Mouse (Mus musculus) adrenal gland, postnatal 10 days (tissue): ENCODE measurements at regions not wholly inside any gene's neighbourhood (a gene's known extent, or its start where the extent isn't known, plus 50 kb on each side); places are given as distances from the start of the nearest gene placed in this dataset.

Source experiments
- DNase-seq: peaks from one replicate; pipeline ENCODE4 v3.0.0; 2021; ENCODE audit warnings: mixed read lengths

DNA sequence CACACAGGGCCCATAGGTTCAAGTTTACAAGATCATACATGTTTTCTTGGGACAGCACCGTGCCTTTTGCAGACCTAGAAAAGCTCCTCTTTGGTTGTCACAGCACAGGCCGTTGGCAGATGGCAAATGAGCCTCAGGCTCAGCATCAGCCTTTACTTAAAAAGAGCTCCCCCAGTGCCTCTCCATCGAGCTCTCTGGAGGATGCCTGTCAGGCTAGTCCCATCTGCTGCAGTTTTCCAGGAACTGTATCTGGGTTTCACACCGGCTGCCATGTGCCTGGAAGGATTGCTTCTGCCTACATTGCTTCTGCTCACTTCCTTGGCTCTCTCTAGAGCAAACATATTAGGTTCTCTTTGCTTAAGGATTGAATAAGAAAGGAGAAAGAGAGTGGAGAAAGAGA is 695.1 kb upstream of the Kirrel3 start:
- no peak for DNase-seq

DNA sequence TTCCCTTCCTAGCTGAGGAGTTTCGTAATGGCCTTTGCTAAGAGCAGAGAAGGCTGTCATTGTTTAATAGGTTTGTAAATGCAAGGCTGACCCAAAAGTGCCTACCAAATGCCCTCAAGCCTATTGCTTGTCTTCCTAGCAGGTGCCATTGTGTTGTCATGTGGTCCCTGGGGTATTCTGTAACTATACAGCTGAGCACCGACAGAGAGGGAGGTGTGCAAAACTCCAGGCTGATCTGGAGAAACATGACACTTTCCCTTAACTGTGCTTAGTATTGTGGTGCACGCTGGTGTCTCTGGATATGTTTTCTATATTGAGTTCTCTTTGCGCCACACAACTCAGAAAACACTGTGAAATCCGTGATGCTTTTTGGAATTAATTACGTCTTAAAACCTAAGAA is 685.4 kb upstream of the Kirrel3 start:
- DNase-seq, result no peak

DNA sequence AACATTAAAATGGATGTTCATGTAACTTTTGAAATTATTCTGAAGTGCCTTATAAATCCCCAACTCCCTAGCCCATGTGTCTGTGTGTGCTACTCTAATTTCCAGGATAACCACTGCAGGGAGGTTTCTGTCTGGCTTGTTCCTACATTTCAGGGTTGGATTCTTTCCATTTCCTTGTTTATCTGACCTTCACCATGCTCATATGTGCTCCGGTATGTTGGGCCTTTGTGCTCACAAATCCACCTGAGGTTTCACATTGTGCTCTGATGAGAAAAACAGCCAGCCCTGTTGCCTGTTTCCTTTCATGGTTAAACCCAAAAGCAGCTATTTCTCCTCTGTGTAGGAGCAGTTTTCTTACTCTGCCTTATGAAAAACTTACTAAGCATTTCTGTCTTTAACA is 684.9 kb upstream of the Kirrel3 start:
- DNase-seq, result no peak

DNA sequence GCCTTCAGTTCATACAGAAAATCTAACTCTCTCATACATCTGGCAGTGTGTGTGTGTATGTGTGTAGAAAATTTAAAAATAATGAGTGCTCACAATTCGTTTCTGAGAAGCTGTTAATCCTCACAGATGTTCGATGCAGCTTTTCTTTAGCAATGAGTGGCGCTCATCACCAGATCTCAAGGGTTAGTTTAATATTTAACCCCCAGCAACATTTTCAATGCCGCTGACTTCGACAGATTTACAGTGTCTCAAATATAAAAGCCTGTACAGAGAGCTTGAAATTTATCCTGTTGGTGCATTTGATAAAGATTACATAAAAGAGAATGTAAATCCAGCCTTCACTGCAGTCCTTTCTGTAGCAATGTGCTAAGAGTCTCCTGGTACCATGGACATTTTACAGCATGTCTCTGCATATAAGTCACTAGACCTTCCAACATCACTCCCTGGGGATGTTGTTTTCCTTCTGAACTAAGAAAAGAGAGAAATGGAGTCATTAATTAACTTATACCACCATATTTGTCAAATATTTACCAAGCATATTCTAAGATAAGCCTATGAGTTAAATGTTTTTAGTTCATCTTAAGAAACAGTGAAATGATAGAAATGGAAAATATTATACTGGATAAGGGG is 670.8 kb upstream of the Kirrel3 start:
- DNase-seq, result no peak

DNA sequence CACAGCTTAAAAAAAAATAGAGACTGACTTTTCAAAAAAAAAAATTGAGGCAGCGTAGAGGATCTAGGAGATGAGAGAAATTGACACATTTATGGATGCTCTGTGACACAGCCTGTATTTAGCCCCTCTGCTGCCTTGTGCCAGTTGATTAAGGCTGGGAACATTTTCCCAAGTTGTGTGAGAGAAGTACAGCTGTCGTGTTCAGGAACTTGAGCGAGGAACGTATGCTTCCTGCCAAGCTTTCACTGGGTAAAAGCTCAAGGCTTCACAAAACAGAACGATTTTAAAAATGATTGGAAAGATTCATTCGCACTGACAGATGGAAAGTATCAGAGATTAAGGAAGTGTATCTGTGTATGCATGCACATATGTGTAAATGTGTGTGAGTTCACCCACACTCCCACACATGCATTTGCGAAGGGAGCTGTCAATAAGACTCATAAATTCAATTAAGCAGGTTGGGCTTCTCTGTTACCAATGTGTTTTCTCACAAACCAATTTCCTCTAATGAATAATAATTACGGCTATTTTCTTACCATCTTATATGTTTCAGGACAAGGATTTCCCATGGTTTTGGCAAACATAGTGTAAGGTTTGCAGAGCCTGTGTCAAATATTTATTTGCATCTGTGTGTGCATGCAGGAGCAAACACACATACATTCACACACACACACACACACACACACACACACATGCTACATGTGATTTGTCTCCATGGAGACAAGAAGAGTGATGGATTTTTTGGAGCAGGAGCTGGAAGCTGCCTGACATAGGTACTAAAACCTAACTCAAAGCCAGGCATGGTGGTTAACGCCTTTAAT is 662.9 kb upstream of the Kirrel3 start:
- no peak for DNase-seq

DNA sequence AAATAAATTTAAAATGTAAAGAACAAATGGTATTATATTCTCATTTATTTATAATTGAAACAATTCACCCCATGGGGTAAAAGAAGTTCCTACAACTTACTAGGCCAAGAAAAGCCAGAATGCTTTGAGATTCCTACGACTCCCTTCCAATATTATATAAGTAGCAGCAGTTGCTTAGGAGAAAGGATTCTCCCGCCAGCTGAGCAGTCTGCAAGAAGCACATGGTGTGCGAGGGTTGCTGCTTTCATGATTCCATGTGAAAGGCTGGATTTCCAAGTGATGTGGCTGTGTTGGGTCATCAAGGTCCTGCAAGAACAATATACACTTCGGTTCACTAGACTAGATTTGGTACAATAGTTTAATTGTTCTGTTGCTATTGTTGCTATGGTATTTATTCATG is 659.6 kb upstream of the Kirrel3 start:
- DNase-seq, result no peak

DNA sequence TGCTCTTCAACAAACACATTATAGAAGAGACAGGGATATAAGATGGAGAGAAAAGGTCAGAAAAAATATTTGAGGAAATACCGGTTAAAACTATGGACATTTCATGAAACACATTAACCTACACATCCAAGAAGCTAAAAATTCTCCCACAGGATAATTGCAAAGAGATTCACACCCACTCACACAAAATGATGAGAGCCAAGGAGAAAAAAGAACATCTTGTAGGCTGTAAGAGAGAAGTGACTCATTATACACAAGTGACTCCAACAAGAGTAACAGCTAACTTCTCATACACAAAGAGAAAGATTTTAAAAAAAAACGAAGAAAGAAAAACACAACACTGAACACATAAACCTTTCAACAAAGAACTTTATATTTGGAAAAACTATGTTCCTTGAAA is 658.3 kb upstream of the Kirrel3 start:
- DNase-seq, result no peak

DNA sequence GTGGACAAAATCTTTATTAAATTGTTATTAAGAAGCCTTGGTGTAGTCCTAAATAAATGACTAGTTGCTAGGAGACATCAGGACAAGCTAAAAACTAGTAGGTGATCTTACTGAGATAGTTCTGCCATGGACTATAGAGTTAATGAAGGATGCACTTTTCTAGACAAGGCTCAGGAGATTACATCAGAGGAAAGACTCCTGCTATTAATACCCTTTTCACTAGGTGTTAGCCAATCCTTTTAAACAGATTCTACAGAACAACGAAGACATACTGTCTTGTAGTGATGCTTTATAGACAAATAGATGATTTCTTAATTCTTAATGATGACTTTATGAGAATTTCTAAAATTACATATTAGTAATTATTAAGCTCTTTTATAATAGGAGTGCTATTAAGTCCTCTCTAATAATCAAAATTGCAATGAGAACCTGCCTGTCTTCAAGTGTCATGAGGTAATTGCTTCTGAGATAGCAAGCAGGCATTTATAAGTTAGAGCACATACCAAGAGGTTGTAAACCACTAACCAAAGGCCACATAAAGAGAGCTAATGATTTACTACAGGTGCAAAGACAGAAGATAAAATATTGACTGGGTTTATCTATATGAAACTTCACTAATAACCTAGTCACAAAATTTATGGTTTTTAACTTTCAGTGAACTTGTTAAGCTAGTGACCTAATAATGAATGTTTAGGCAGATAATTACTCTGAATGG is 647.9 kb upstream of the Kirrel3 start:
- DNase-seq, result no peak

DNA sequence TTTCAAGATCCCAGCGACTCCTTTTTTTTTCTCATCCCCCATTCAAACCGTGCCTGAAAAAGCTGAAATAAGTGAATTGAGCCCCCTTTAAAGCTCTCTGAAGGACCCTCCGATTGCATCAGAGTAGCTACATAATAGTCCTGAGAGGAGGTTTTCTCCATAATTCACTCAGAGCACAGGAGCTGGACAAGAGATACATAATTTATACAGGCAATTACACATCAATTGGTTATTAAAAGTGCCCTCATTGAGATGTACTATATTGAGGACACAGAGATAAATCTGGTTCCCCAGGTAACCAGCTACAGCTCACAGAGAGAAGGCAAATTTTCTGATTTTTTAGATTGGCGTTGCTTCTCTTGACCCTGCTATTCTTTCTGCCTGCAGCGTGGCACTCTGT is 636.1 kb upstream of the Kirrel3 start:
- DNase-seq, result no peak

DNA sequence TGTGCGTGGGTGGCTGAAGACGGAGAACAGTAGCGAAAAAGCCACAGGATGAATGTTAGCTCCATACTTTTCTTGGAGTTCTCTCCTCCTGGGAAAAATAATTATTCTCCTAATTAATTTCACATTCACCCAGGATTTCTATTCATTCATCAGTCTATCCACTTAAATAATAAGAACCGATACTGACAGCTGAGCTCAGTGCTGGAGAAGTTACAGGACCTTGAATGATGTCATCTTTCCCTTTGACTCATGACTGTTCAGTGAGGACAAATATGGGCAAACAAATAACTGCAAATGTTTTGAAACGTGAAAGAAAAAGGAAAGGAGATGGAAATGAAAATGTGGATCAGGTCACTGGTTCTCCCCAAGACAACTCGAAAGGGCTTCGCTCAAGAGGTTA is 635.7 kb upstream of the Kirrel3 start:
- DNase-seq, result no peak

DNA sequence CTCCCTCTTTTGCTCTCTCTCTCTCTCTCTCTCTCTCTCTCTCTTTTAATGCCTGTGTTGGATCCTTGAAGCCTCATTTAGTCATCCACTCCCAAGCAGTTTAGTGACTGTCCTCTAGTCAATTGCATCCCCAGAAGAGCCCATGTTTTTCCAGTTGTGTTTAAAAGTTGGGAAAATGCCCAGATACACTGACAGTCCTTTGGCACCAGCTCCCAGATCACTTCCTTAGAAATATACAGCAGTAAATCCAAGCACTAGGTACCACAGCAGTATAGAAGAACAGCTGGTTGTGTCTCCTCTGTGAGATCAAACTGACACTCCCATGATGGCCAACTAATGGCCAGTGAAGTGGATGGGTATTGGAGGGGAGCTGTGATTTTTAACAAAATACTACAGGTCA is 634.7 kb upstream of the Kirrel3 start:
- peak; percentile 12 for DNase-seq

DNA sequence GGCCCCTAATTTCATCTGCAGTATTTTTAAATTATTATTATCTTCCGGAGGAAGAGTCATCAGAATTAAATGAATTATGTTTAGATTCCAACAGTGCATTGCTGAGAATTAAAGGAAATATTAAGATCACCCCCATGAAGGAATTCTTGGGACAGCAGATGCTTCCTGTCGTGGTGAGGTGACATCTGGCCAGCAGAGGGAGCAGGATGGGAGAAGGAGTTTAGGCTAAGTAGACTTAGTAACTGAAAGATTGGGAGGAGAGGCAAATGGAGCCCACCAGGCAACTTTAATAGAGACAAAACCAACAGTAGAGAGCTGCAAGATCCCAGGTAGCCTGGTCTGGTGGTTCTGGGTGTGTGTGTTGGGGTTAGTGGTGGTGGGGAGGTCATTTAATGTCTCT is 629.5 kb upstream of the Kirrel3 start:
- peak; percentile 49 for DNase-seq

DNA sequence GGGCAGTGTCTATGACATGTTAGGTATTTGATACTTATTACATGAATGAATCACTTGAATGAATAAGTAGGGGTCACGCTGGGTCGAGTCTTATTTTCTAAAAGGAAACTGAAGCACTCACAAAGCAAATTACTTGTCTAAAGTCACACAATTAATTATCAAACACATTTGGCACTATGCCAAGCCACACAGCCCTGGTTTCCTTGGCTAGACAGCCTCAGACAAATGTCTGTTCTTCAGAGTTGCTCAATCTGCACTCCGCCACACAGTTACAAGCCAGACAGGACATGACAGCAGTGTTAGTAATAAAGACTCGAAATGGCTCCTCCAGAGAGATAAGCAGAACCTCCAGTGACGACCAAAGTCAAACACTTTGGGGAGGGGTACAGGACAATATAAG is 627.2 kb upstream of the Kirrel3 start:
- peak; percentile 34 for DNase-seq

DNA sequence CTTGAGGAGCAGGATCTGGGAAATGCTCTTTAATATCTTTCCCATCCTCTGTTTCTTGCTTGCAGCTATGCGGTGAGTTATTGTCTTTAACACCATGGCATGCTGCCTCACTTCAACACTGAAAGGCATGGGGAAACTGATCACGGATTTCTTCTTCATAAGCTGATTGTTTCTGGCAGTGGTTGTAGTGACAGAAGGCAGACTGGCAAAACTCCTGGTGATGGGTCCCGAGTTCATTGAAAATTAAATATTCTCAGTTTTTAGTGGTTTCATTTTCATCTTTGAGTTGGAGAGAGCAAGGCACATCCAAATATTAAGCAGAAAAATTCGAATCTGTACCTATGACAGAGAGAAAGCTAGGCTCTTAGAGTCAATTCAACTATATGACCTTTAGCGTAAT is 617.0 kb upstream of the Kirrel3 start:
- DNase-seq, result no peak

DNA sequence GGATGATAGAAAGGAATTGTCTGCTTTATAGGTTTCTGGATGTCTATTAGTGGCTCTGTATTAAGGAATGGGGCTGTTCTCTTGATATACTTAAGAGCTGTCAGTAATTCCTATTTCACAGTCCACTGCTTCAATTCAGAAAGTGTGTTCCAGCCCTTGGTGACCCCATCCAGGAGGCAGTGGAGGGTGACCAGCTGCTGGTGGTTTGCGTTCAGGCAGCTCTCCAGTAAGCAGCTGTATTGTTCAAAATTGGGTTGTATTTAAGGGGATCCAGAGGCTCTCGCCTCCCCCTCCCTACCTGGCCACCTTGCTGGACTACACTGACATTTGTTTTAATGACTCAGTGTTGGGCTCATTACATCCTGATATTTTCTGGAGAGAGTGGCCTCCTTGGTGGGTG is 598.4 kb upstream of the Kirrel3 start:
- DNase-seq, result no peak

DNA sequence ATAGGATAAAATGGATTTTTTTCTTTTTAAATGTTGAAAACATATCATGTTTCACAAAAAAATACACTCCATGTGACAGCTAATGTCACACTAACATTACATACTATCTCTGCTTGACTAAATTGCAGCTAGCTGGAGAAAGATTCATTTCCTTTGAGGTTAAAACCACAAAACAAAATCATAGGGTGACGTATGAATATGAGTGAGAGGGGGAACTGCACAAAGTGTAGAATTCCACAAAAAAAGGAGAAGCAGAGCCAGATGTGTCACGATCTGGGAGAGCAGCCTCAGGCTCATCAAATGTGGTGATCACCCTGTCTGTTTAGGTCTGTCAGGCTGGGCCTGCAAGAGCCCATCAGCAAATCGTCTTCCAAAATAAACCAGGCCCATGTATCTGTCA is 593.7 kb upstream of the Kirrel3 start:
- DNase-seq, result no peak

DNA sequence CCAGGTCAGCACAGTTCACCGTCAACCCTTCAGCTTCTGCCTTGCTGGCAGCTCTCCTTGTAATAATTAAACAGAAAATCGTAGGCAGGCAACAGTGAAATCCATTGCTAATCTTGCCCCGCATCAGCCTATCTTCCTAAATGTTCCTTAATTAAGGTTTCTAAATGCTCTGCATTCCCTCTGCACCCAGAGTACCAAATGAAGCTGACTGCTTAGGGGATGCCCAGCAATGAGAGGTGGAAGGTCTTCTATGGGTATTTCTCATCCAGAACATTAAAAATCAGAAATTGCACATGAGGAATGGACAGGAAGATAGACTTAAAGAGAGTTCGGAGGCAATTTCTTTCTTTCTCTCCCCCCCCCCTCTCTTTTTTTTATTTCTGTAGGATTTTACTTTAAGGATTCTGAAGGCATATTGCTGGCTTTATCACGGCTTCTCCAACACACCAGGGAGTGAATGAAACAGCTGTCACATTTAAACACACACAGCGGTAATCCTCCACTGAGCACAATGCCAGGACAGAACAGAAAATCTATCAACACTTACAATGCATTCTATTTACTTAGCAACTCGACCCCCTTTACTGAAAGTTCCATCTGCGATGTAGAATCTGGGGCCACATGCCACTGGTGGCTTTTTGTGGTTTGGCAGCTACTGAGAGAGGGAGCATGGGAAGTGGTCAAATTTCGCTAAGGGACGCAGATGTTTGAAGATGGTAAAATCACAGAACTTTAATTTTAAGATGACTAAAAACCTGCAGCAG is 584.2 kb upstream of the Kirrel3 start:
- no peak for DNase-seq

DNA sequence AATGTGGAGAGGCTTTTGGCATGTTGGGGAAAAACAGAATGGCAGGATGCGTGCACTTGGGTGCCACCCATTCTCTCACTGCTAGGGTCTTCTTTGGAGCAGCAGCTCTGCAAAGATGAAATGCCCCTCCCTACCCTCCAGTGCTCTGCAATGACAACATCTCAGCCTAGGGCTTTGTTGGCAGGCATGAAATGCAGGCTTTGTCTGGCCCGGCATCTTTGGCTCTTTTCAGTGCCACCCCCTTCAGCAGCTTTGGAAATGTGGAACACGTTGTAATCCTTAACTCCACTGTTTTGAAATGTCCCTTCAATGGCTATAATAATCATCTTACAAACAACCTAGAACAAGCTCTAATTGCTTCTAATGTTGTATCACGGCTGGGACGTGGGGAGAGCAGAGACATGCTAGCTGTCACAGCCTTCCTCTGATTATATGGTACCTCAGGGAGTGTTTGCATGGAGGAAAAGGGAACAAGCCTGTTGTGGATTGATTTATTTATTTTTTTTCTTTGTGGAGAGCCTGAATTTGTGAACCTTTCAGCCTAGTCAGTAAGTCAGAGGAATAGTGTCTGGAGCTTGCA is 581.6 kb upstream of the Kirrel3 start:
- DNase-seq, result no peak

DNA sequence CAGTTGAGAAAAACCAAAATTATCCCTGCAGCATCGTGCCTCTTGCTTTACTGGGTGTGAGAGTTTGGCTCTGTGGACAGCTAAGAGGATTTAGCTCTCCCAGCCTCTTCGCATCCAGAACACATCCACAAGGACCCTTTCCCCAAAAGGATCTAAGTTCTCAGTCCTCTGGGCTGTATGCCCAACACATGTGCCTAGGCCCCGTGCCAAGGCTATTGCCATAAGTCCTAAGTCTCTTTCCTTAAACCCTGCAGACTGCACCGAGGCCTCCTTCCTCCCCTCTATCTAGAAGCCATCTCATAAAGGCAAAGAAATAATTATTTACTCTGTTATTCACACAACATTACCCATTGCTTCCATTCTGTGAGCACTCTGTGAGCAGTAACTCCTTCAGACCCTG is 570.8 kb upstream of the Kirrel3 start:
- DNase-seq, result no peak

DNA sequence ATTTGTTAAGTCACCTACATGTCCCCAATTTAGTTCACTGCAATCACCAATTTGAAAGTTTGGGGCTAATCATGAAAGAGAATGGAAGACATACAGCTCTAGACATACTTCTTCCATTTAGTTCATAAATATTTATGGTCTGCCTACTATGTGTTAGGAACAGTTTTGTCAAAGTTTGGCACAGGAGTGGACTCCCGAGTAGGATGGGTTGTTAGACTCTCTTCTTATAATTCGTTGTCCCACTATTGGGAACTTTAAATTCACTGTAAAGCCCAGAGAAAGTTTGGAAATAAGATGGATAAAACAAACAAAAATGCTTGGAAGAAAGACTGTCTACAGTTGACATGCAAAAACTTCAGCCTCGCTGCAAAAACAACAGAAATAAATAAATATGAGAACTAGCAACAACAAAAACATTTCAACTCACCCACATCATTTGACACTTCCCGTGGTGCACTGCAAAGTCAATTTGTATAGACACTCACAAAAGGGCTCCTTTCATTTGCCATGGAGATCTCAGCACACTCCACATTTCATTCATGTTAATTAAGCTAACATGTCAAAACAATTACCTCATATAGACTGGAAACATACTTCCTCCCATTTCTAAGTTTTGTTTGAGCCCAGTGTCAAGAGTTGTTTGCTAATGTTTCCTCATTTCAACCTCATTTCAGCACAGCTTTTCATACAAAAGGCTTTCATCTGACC is 570.2 kb upstream of the Kirrel3 start:
- DNase-seq, result no peak

DNA sequence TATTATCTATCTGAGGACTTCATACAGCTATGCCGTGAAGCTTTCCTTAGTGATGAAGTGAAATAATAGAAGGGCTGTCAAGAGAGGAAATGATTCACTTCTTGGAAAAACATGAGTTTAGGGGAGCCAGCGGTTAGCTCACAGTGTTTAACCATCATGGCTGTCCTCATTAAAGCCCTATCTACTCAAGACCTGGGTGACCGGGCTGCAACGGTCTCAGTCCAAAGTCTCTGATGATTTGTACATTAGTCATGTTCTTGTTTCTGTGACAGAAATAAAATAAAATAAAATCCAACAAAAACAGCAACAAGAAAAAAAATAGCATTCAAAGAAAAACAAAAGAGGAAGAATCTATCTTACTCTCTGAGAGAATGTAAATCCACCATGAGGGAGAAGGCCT is 555.4 kb upstream of the Kirrel3 start:
- DNase-seq, result no peak

DNA sequence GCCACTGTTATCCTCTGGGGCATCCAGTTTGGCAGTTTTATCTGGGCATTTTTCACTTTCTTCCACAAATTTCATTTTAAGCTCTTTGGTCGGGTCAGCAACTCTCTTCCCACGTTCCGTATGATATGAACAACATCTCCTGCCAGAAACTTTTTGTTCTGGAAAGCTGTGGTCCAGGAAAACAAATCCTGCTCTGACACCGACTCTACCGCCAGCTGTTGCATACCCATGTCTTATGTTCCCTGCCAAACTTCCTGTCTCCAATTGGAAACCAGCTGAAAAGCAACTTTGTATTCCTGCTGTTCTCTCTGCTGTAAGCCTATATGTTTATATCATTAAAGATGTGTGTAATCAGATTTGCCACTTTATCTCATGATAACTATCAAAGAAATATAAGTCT is 551.6 kb upstream of the Kirrel3 start:
- no peak for DNase-seq
